Mouse (Mus musculus) kidney, postnatal 10 days (tissue): ENCODE results near the gene Stx7.
"Not testable (repeated sequence)": the region's sequence is repeated elsewhere in the genome, so short reads cannot be mapped to it uniquely, and the experiment has no call there.

Experiments
- DNase-seq: peaks from one replicate; pipeline ENCODE4 v3.0.0; 2021; ENCODE audit warnings: mixed read lengths

Gene Stx7

DNA sequence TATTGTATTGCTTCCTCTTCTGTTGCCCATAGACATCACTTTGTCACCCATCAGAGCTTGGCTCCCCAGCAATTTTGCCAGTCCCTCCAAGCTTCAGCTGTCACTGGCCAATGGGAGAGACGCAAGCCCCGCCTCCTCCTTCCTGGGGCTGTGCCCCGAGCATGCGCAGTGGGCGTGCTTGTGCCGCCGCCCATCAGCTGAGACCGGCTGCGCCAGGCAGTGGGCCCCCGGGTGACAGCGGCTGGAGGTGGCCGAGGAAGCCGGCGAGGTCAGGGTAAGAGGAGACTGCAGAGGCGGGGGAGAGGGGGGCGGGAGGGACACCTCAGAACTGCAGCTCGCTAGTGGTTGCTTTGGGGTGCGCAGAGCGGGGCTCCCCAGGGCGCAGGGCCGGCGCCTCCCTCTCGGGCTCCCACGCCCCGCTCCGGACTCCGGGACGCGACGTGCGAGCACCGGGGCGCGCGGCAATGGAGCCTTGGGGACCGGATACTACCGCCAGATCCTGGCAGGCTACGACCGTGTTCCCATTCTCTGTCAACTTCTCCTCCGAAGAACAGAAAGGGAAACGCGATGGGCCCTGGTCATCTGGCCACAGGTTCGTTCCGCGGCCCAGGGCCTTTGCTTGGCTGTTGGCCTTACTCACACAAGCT lies at the start of gene Stx7:
Stx7 (plus strand) TSS at position 168 of the 647 bp plus-strand sequence.
- DNase-seq = peak; percentile 96

DNA sequence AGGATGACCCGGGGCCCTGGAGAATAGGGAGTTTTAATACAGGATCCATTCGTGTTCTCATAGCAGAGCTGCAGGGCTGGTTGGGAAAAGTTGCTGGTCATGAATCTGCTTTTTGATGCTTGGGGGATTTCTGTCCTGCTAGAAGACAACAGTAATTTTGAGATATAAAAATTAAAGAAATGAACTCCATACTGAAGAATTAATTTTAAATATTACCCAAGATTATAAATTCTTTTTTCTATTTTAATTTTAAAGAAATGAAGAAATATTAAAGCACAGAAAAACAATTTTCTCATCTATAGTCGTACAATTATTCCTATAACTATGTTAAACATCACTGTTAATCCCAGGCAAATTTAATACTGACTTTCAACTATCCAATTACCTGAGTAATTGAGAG lies 47.3 kb upstream of the Stx7 start, which contains the start of gene Taar8c:
Taar8c (minus strand) TSS at position 101 of the 400 bp plus-strand sequence.
- DNase-seq = not testable (repeated sequence)

DNA sequence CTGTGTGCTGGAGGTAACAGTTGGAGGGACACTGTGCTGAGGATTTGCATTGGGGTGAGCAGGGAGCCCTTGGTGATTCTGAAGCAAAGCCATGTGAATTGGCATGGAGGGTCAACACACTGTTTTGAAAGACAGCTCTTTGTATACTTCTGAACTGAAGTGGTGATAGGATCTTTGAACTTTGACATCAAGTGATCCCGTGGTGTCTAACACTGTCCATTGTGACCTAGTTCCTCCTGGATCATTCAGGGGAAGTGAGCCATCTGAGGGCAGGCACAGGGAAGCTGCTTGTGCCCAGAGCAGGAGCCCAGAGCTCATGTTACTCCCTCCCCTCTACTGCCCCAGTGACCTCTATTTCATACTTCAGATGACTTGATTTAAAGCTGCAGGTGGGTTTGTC lies 45.8 kb upstream of the Stx7 start:
- DNase-seq = not testable (repeated sequence)

DNA sequence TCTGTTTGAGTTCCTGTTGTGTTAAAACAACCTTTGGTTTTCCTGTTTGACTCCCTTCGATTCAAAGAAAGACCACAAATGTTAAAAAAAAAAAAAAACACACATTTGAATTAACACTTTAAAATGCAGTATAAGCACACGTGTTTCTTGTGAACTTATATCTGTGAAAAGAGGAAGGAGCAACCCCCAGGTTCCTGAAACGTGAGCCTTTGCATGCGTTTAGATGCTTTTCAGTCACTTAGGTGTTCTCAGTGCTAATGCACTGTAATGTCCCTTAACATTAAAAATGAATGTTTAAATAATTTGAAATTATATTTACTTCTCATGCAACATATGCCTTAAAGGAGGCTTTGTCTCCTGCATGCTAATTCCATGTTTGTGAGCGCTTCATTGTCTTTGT lies 41.4 kb upstream of the Stx7 start:
- no peak for DNase-seq

DNA sequence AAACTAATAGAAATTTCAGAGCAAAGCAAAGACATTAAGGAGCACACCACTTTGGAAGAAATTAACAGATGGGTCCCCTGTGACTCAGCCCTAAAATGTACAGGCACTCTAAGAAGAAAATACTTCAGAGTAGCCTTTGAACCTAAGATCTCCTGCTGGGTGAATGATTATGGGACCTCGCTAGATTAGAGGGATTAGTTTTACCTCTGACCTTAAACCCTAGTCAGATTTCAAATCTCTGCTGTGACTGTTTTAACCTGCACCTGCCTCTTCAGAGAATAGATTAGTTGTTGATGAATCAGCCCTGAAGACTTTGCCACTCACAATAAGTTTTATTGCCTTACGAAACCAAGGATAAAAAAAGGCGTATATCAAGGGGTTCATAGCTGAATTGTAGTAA lies 40.9 kb upstream of the Stx7 start:
- DNase-seq = no peak

DNA sequence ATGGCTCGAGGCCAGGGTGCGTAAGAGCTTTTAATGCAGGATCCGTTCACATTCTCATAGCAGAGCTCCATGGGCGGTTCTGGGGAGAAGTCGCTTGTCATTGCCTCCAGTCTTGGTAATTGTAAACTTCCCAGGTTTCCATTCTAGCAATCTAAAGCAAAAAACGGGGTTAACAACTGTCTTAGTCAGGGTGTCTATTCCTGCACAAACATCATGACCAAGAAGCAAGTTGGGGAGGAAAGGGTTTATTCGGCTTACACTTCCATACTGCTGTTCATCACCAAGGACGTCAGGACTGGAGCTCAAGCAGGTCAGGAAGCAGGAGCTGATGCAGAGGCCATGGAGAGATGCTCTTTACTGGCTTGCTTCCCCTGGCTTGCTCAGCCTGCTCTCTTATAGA lies 39.7 kb upstream of the Stx7 start, which contains the start of gene Taar9:
Taar9 (minus strand) TSS at position 101 of the 400 bp plus-strand sequence.
- not testable (repeated sequence) for DNase-seq

DNA sequence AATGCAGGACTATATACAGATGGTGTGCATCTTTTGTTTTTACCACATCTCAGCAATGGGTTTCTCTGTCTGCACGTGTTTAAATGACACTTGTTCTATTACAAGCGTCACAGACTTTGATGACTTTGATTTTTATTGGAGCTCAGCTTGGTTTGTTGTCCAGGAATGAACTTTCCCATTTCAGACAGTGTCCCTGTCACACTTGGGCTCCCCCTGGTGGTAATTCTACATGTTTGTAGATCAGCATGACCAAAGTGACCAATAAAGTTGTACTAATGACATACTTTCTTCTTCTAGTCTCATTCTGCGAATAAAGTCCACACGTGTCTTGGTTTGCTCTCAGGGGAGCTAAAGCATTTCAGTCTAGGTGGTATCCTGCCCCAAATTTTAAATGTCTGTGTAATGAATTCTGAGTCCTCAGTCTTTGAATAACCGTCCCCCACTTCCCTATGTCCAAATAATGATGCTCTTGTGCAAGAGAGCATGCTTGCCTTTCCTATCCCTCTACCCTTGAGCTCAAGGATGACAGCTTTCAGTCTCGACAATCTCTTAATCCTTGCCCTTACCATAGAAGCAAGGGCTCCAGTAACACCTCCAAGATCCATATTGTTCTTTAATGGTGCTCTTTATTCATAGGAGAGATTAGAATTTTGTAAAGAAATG lies 37.9 kb upstream of the Stx7 start:
- DNase-seq = peak; percentile 75

DNA sequence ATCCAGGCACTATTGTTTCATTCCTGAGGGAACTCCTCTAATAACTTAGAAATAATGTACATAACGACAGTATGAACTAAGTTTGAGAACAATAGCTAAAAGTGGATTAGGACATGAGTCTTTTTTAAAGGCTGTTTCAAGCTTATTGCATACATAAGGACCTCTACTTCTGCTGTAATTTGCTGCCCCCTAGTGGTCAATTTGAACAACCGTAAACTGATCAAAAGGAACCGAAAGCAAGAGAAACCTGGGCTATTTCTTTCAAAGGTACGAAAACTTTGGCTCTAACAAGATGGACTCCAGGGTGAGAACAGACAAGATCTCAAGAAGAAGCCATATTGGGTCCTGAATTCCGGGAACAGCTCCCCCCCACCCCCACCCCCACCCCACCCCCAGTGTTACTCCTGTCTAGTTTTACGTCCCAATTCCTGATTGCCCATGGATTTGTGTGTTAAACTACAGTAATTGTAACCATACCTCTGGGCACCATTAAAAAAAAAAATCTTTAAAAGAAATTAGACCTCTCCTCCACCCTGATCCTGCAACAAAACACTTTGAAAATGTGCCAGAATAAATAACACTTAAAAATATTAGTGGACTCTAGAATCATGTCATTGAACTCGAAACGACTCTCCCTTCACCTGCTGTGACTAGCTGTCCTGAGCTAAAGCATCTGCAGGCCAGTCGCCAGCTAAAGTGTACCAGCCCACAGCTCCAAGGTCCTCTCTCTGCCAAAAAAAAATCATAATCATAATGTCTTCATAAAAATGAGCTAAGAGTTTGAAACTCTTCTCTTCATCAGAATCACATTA lies 17.4 kb upstream of the Stx7 start:
- DNase-seq = peak; percentile 77

DNA sequence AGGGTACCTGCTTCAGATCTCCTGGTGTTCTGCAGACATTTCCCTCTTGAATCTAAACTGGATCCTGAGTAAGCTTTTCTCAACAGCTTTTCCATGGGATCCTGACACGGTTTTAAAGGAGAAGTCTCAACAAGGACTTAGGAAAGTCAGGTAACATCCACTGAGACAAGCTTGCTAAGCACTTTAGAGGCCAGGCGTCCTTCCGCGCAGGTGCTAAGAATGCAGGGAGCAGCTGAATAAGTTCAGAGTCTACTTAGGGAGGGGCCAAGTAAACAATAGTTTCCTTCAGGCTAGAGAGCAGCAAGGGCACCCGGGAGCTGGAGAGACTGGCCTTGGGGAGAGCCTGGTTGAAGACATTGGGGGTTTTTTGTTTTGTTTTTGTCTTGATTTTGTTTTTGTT lies 16.8 kb upstream of the Stx7 start:
- peak; percentile 64 for DNase-seq

DNA sequence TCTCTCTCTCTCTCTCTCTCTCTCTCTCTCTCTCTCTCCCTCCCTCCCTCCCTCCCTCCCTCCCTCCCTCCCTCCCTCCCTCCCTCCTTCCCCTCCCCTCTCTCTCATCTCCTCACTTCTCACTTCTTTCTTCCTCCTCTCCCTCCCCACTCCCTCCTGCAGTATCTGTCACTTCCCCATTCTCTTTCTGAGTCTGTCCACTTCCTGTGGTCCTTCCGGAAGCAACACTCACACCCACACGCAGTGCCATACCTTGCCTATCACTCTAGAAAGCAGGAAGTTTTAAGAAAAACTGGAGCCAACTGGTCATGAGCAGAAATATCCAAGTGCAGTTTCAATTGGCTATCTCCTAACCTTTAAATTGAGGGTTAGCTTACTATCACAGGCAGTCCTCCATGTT lies 16.0 kb upstream of the Stx7 start:
- DNase-seq = no peak

DNA sequence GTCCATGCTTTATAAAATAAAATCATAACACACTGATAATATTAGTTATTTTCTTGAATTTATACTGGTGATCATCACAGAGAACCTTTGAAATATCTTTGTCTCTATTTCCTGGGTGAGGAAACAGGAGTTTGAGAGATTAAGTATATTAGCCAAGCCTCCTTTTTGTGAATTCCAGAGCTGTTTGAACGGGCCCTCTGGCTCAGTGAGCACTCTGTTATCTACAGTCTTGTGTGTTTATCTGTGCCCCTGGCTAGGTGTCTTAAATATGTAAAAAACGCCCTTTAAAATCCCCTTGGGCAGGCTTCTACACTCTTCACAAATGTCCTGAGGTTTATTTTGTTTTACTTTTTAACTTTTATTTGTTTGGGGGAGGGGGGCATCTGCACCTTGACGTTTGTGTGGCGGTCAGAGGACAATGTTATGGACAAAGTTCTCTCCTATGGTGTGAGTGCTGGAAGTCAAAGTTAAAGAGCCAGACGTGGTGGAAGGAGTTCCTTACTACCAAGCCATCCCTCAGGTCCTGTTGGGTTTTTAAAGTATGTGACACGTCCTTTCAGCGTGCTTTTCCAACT lies 14.9 kb upstream of the Stx7 start:
- no peak for DNase-seq

DNA sequence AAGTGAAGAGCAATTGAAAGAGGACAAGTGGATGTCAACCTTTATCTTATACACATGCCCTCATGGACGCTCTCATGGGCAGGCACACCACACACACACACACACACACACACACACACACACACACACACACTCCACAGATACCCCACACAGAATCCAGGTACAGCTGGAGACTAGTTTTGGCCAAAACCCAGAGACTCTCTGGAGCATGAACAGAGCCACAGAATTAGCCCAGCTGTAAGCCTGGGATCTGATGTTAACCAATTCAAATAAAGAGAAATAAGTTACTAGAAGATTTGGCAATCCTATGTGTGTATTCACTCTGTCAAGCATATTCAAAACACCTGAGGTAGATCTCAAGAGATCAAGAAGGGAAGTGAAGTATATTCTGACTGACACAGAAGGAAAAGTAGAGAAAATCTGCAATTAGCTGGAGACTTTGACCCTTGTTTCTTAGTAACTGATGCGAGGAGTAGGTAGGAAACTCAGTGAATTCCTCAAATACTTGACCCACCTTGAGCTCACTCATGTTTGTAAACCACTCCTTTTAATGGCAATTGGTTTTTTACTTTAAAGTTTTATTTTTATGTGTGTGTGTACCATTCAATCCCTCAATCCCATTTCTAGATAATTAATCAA lies 10.4 kb upstream of the Stx7 start:
- DNase-seq = peak; percentile 42

DNA sequence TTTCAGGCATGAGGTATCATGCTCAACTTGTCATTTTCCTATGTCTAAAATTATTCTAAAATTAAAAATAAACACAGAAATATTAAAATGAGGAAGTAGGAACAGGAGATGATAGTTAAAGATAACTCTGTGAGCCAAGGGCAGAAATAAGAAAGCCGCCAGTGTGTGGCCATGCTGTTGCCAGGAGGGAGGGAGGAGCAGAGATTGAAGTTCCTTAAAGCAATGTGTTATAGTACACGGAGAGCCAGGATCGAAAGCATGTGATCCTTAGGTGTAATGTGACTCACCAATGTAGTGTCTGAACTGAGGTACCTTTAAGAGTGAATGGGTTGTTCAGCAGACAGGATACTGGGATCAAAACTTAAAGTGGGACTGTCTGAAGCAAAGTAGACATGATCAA lies 6.4 kb upstream of the Stx7 start:
- DNase-seq = no peak

DNA sequence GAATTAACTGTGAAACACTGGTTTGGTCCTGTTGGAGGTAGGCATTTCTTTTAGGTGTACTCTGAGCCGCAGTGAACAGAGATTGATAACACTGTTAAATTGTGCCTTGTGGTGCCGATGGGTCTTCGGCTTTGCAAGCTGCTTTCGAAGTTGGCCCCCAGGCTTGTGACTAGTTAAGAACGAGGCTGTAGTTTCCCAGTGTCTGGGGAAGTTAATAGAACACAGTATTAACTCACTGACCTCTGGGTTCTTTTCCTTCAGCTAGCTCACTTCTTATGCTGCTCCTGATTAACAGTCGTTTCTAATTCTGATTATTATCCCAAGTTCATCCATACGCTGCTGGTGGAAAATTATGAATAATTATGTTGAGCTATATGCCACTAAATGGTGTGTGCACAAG lies 984 bp downstream of the Stx7 start:
- peak; percentile 61 for DNase-seq

DNA sequence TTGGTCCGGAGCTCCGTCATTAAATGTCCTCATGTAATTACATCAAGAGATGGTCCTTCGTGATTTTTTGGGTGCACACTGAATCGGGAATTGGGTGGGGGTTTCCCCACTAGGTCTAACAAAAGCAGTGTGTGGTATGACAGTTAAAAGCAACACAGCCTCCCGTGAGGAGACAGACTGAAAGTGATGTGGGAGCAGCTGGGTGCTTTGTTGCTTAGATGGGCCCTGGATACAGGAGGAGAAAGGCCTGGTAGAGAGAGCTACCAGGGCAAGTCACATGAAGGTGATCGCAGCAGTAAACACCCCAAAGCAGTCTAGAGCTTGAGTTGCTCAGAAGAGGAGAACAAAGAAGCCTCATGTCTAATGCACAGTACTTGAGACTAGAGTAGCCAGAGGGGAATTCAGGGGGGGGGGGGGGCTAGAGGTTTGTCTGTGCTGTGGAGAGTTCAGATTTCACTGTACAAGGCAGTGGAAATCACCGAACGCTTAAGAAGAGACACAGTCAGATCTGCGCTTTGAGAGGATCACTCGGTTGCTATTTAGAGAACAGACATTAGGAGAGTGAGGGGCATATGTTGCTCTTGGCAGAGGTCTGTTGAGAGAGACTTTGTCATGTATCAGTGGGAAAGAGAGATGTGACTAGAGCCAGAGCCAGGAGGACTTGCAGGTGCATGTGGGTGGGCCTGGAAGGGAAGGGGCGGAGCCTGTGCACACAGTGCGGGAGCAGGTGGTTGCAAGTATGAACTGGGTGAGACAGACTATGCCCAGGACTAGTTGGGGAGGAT lies 9.6 kb downstream of the Stx7 start:
- DNase-seq = peak; percentile 13

DNA sequence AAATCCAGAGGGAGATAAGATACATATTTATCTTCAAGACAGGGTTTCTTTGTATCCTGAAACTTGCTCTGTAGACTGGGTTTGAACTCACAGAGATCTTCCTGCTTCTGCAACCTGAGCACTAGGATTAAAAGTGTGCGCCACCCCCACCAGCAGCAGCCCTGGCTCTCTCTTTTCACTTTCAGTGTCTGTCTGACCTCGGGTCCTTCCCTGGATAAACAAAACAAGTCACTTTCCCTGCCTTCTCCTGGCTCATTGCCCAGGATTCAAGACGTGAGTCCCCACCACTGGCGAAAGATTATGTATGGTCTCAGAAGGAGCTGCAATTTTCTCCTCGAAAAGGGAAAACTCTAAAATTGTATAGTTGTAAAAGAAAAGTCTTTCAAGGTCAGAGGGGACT lies 10.5 kb downstream of the Stx7 start:
- peak; percentile 50 for DNase-seq

DNA sequence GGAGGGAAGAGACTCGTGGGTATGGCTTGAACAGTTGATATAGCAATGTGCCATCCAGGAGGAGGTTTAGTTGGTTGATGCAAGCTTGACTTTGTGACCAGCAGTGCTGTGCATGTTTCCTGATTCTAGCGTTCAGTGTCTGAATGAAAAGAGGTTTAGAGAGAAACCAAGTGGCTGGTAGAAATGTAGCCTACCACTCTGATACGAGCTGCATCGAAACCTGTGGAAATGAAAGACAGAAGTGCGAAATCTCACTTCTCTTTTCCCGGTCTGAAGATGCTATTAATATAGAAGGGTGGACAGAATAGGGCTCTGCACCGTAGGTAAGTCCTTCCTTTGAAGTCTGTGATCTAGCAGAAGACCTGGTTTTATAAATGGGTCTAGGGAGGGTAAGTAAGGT lies 11.2 kb downstream of the Stx7 start:
- no peak for DNase-seq

DNA sequence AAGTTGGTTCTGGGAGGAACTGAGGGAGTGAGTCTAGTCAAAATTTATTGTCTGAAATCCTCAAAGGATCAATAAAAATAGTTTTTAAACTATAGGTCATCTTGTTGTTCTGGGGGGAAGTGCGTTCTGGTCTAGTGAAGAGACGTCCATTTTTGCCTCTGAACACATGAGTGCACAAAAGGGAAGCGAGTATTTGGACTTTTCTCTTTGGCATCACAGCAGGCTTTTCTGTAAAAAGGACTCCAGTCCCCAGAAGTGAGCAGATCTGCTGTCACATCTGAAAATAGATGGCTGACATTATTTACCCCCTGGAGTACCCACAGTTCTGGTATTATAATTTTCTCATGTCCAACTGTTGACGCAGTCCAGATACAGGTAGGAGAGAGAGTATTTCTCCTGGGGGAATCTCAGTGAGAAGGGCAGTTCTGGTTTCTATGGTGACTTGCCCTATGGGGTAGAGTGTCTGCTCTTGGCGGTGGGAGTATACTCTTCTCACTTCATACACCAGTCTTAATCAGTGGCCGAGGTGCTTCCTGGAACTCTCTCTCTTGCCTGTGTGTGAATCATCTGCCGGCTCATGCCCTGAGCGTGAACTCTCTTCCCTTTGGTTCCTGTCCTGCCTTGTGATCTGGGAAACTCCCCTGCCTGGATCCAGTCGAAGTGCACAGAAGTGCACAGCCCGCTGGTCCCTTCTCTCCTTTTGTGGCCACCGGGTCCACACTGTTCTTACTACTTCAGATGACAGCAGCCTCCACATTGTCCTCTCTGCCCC lies 15.2 kb downstream of the Stx7 start:
- DNase-seq = peak; percentile 55

DNA sequence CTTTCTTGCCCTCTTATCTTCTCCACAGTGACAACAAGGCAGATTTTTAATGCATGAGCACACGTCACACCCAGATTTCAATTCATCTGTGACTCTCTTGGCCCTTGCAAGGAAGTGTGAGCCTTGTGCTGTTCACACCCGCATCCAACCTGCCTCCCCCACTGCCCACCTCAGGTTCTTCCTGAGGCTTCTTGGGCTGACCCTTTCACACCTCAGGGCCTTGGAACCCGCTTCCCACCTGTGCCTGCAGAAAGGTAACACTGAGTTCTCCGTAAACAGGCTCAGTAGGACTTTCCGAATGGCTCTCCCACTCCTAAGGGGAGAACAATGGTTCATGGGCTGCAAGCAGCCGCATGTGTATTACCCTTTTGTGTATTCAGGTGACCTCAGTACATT lies 15.8 kb downstream of the Stx7 start:
- no peak for DNase-seq

DNA sequence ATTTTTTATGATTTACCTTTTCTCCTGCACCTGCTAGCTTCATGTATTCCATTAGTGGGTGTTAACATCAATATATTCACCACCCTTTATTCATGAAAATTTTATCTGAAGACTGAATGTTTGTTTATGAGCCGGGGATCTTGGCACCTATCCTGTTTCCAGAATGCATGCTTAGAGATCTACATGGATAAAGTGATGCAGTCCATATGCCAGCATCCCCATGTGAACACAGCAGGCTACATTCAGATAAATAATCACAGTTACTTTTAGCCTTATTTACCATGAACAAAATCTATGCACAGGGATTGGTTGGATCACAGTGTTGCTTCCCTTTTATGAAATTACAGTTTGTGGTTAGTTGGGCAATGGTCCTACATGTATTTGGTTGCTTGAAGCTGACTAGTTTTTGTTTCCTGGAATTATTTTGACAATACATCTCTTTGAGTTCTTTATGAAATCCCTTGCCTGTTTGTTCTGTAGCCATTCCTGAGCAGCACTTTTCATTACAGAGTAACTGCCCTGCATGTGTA lies 16.5 kb downstream of the Stx7 start:
- no peak for DNase-seq
